Mouse (Mus musculus) midbrain, postnatal 0 days (tissue): ENCODE measurements around the gene Myoz2. TPM values are rescaled to one million over a fixed set of nuclear protein-coding genes. Genes with fewer than 3 reads are reported as not detected.

Source experiments
- ATAC-seq: fragments of 200-750 bp; cut with Nextera tagmentation; 2 replicates; pipeline ENCODE4 v1.8.0; 2017; ENCODE audit warnings: moderate number of reproducible peaks, mild to moderate bottlenecking, moderate TSS enrichment, moderate library complexity; ENCODE audit not compliant: low FRiP score
- DNase-seq: peaks from one replicate; pipeline ENCODE4 v3.0.0-alpha.2; 2015; ENCODE audit warnings: low spot score
- H3K27ac ChIP-seq: fragments of 300-500 bp; sonication (generic); 2 replicates; pipeline ENCODE4 v1.5.1; 2014; ENCODE audit warnings: low read depth, mild to moderate bottlenecking, low read length, mixed read lengths
- H3K27me3 ChIP-seq: fragments of 300-500 bp; sonication (generic); 2 replicates; pipeline ENCODE4 v1.6.1; 2014; ENCODE audit warnings: low read length, control low read depth, mixed read lengths; ENCODE audit not compliant: insufficient read depth
- H3K36me3 ChIP-seq: fragments of 300-500 bp; sonication (generic); 2 replicates; pipeline ENCODE4 v1.6.1; 2014; ENCODE audit warnings: low read length, control low read depth, mixed read lengths; ENCODE audit not compliant: insufficient read depth
- H3K4me1 ChIP-seq: fragments of 300-500 bp; sonication (generic); 2 replicates; pipeline ENCODE4 v1.6.1; 2014; ENCODE audit warnings: mild to moderate bottlenecking, control low read depth, antibody characterized with exemption, low read length, mixed read lengths; ENCODE audit not compliant: insufficient read depth
- H3K4me2 ChIP-seq: fragments of 300-500 bp; sonication (generic); 2 replicates; pipeline ENCODE4 v1.6.1; 2014; ENCODE audit warnings: low read depth, mild to moderate bottlenecking, low read length, mixed read lengths; ENCODE audit not compliant: poor library complexity, severe bottlenecking
- H3K4me3 ChIP-seq: fragments of 300-500 bp; sonication (generic); 2 replicates; pipeline ENCODE4 v1.5.1; 2014; ENCODE audit warnings: low read depth, mild to moderate bottlenecking, low read length, moderate library complexity
- H3K9ac ChIP-seq: fragments of 300-500 bp; sonication (generic); replicated peaks from 2 replicates; pipeline ENCODE4 v1.6.1; 2014; ENCODE audit warnings: mild to moderate bottlenecking, low read length, moderate library complexity, mixed read lengths; ENCODE audit not compliant: poor library complexity, severe bottlenecking
- H3K9me3 ChIP-seq: fragments of 300-500 bp; sonication (generic); 2 replicates; pipeline ENCODE4 v1.6.1; 2016; ENCODE audit warnings: low read length, control low read depth
- CTCF ChIP-seq: IDR thresholded peaks from 2 replicates; pipeline ENCODE4 v1.5.1; 2016; ENCODE audit warnings: antibody characterized with exemption, mild to moderate bottlenecking
- WGBS: fragments of 180-500 bp; shearing (Covaris S2); extraction: QIAGEN DNeasy Blood & Tissue Kit; methylation state at CpG from one replicate; pipeline ENCODE4 v1.1.7; 2014; 5-methylcytosine and 5-hydroxymethylcytosine counted together
- polyA plus RNA-seq: library from polyadenylated mRNA; unstranded; fragments of >200 nt; fragmentation: Nextera tagmentation; extraction: Ambion mirVana; gene quantifications from 2 replicates; pipeline ENCODE4 v1.2.1, GENCODE M21; 2015
- total RNA-seq: library from RNA; depleted of rRNA; stranded (reverse); fragments of >200 nt; gene quantifications from 2 replicates; pipeline ENCODE4 v1.2.3, GENCODE M21; 2014

Gene Myoz2
- total and polyA plus RNA-seq, 2 experiments from 2014 or later: 0.27 TPM; not detected in 1

- Histone ChIP-seq H3K9me3 (no peaks in the 10 kb centered on the region), H3K27ac (no peak overlapping the region), H3K4me1 (no peaks in the 10 kb centered on the region), H3K4me3 (no peak overlapping the region), H3K27me3 (no peaks in the 10 kb centered on the region), H3K4me2 (no peak overlapping the region), H3K9ac (no peak overlapping the region), H3K36me3 (no peaks in the 10 kb centered on the region)
- DNase-seq (no peak), ATAC-seq (no peak)
- WGBS: 58% methylated on average over 3 of the region's 3 CpGs
- no peak for TF ChIP-seq CTCF
Measured at GRCm38 (mm10) chr3:123001053-123001452, 33.8 kb downstream of the Myoz2 start.

GRCm38 (mm10) chr3:122998511-122998910, 36.3 kb downstream of the Myoz2 start:
- Histone ChIP-seq H3K27ac (no peak overlapping the region), H3K4me2 (no peak overlapping the region), H3K4me3 (no peak overlapping the region), H3K9me3 (peaks cover 4% of the 10 kb centered on the region; the same call in 1 of the 2 replicates), H3K4me1 (no peaks in the 10 kb centered on the region), H3K27me3 (no peaks in the 10 kb centered on the region), H3K36me3 (no peaks in the 10 kb centered on the region), H3K9ac (no peak overlapping the region)
- DNase-seq (no peak), ATAC-seq (no peak)
- TF ChIP-seq CTCF: no peak
- 82% methylated on average over 8 of the region's 8 CpGs for WGBS

GRCm38 (mm10) chr3:122996968-122997367, 37.8 kb downstream of the Myoz2 start:
- Histone ChIP-seq H3K9ac (no peak overlapping the region), H3K4me3 (no peak overlapping the region), H3K4me2 (no peak overlapping the region), H3K9me3 (peaks cover 4% of the 10 kb centered on the region; the same call in 1 of the 2 replicates), H3K4me1 (no peaks in the 10 kb centered on the region), H3K36me3 (no peaks in the 10 kb centered on the region), H3K27me3 (no peaks in the 10 kb centered on the region), H3K27ac (no peak overlapping the region)
- TF ChIP-seq CTCF: no peak
- WGBS: 57% methylated on average over 1 of the region's 1 CpGs
- no peak for DNase-seq
- no peak for ATAC-seq

GRCm38 (mm10) chr3:122986906-122987305, 47.9 kb downstream of the Myoz2 start:
- ATAC-seq: no peak

GRCm38 (mm10) chr3:122986386-122986785, 48.4 kb downstream of the Myoz2 start:
- Histone ChIP-seq H3K4me2 (no peak overlapping the region), H3K9ac (no peak overlapping the region), H3K4me3 (no peak overlapping the region), H3K27me3 (no peaks in the 10 kb centered on the region), H3K9me3 (no peaks in the 10 kb centered on the region), H3K27ac (no peak overlapping the region), H3K4me1 (no peaks in the 10 kb centered on the region), H3K36me3 (no peaks in the 10 kb centered on the region)
- ATAC-seq: no peak
- DNase-seq: no peak
- WGBS: 70% methylated on average over 1 of the region's 1 CpGs
- no peak for TF ChIP-seq CTCF

More at GRCm38 (mm10) chr3:122986906-122987305, 47.9 kb downstream of the Myoz2 start:
- 90% methylated on average over 11 of the region's 11 CpGs for WGBS
- H3K9ac ChIP-seq: no peak overlapping the region
- no peaks in the 10 kb centered on the region for H3K36me3 ChIP-seq
- H3K4me1 ChIP-seq: no peaks in the 10 kb centered on the region
- H3K27me3 ChIP-seq: no peaks in the 10 kb centered on the region
- TF ChIP-seq CTCF: no peak
- H3K4me2 ChIP-seq: no peak overlapping the region
- no peaks in the 10 kb centered on the region for H3K9me3 ChIP-seq
- no peak overlapping the region for H3K4me3 ChIP-seq
- no peak for DNase-seq
- H3K27ac ChIP-seq: no peak overlapping the region

- TF ChIP-seq CTCF: no peak; the same call in 1 of the 2 replicates
- Histone ChIP-seq H3K9ac (peak overlapping the region; percentile 89), H3K27me3 (no peaks in the 10 kb centered on the region), H3K4me3 (peak overlapping the region; percentile 86), H3K4me1 (no peaks in the 10 kb centered on the region), H3K4me2 (peak overlapping the region; percentile 48), H3K9me3 (no peaks in the 10 kb centered on the region), H3K27ac (peak overlapping the region; percentile 94), H3K36me3 (no peaks in the 10 kb centered on the region)
- DNase-seq (peak; percentile 4), ATAC-seq (no peak)
- 13% methylated on average over 13 of the region's 13 CpGs for WGBS
Measured at GRCm38 (mm10) chr3:122985183-122985944, 49.5 kb downstream of the Myoz2 start.
